Mouse (Mus musculus) hindbrain, embryonic 11.5 days (tissue): ENCODE measurements around the gene Ackr1. TPM values are rescaled to one million over a fixed set of nuclear protein-coding genes. Genes with fewer than 3 reads are reported as not detected.

Source experiments
- ATAC-seq: fragments of 200-750 bp; cut with Nextera tagmentation; 2 replicates; pipeline ENCODE4 v1.8.0; 2017; ENCODE audit warnings: mild to moderate bottlenecking, moderate TSS enrichment, moderate library complexity; ENCODE audit not compliant: low FRiP score
- DNase-seq: peaks from one replicate; pipeline ENCODE4 v3.0.0-alpha.2; 2015; ENCODE audit warnings: low spot score
- H3K27ac ChIP-seq: fragments of 300-500 bp; sonication (generic); 2 replicates; pipeline ENCODE4 v1.5.1; 2014; ENCODE audit warnings: mild to moderate bottlenecking, low read depth, low read length
- H3K27me3 ChIP-seq: fragments of 300-500 bp; sonication (generic); 2 replicates; pipeline ENCODE4 v1.6.1; 2014; ENCODE audit warnings: mild to moderate bottlenecking, low read length, moderate library complexity, mixed read lengths; ENCODE audit not compliant: control insufficient read depth, insufficient read depth
- H3K36me3 ChIP-seq: fragments of 300-500 bp; sonication (generic); 2 replicates; pipeline ENCODE4 v1.6.1; 2014; ENCODE audit warnings: mild to moderate bottlenecking, low read length, moderate library complexity, mixed read lengths; ENCODE audit not compliant: control insufficient read depth, insufficient read depth
- H3K4me1 ChIP-seq: fragments of 300-500 bp; sonication (generic); replicated peaks from 2 replicates; pipeline ENCODE4 v1.6.1; 2014; ENCODE audit warnings: low read length, mixed read lengths; ENCODE audit not compliant: control insufficient read depth, insufficient read depth
- H3K4me2 ChIP-seq: fragments of 300-500 bp; sonication (generic); replicated peaks from 2 replicates; pipeline ENCODE4 v1.6.1; 2014; ENCODE audit warnings: mild to moderate bottlenecking, low read depth, low read length
- H3K4me3 ChIP-seq: fragments of 300-500 bp; sonication (generic); 2 replicates; pipeline ENCODE4 v1.5.1; 2014; ENCODE audit warnings: low read depth, low read length
- H3K9ac ChIP-seq: fragments of 300-500 bp; sonication (generic); 2 replicates; pipeline ENCODE4 v1.6.1; 2014; ENCODE audit warnings: low read depth, low read length
- H3K9me3 ChIP-seq: fragments of 300-500 bp; sonication (generic); 2 replicates; pipeline ENCODE4 v1.6.1; 2016; ENCODE audit warnings: low read length; ENCODE audit not compliant: control insufficient read depth
- WGBS: fragments of 180-500 bp; shearing (Covaris S2); extraction: QIAGEN DNeasy Blood & Tissue Kit; methylation state at CpG from one replicate; pipeline ENCODE4 v1.1.7; 2014; 5-methylcytosine and 5-hydroxymethylcytosine counted together
- polyA plus RNA-seq: library from polyadenylated mRNA; unstranded; fragments of >200 nt; fragmentation: Nextera tagmentation; extraction: Ambion mirVana; gene quantifications from 2 replicates; pipeline ENCODE4 v1.2.1, GENCODE M21; 2014

The Ackr1 gene
- polyA plus RNA-seq, 1 experiment from 2014 or later = 6.4 TPM

DNA sequence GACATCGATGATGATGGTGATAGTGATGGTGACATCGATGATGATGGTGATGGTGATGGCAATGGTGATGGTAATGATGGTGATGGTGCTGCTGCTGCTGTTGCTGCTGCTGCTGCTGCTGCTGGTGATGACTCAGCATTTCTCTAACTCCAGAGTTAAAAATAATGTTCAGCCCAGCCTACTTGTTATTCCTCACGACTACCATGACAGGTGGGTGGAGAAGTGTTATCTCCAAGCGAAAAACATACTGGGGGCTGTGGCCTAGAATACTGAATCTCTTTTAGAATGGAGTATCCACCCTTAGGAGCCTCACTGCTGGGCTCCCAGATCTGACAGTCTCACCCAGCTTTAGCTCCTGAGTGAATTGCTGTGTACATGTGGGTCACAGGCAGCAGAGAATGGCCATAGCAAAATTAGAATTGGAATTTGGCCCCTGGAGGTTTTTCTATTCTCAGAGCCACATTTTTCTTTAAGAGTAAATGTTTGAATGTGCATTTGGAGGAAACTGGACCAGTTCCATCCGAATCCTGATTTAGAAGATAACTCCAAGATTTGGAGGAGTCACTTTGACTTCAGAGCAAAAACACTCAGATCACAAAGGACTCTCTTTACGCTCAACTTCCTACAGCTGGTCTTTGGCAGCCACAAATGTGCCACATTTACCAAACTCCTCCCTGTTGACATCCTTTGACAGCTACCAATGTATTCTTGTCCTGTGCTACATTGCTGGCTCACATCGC, 21.7 kb upstream of the Ackr1 start:
- no peak overlapping the region for H3K4me2 ChIP-seq
- no peak overlapping the region for H3K4me3 ChIP-seq
- no peak overlapping the region for H3K9ac ChIP-seq
- H3K27ac ChIP-seq = no peak overlapping the region
- H3K9me3 ChIP-seq = no peaks in the 10 kb centered on the region
- no peak for ATAC-seq
- H3K4me1 ChIP-seq = no peaks in the 10 kb centered on the region
- 82% methylated on average over 7 of the region's 7 CpGs for WGBS
- H3K36me3 ChIP-seq = no peaks in the 10 kb centered on the region
- DNase-seq = no peak
- no peaks in the 10 kb centered on the region for H3K27me3 ChIP-seq

DNA sequence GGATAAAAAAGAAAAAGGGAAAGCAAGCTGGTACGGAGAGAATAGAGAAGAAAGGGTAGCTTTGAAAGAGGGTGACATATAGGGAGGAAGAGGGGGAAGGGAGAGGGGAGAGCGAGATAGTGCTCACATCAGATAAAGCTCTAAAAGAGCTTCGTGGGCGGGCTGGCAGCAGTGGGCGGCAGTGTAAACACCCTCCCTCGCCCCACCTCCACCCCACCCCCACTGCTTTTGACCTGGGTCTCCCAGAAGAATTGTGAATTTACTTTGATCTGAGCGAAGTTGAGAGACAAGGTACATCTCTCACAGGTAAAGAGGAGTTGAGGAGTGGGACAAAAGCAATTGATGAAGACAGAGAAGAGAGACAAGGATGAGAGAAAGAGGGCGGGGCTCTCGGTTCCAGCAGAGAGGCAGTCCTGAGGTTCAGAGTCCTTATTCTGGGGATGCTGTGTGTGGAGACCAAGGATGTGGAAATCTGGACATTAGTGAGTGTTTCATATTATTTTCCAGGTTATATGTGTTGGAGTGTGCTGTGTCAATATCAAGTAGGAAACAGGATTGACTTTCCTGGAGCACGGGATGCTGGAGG, 16.9 kb upstream of the Ackr1 start, which contains the start of gene Aim2:
TSS of gene Aim2 (plus strand) at position 508 of the 586 bp plus-strand sequence.
- peak within 1 kb of the TSS; percentile 54; the same call in 1 of the 2 replicates for H3K9ac ChIP-seq
- H3K4me3 ChIP-seq = peak within 1 kb of the TSS; percentile 36
- WGBS = 7% methylated on average over 10 of the region's 10 CpGs
- DNase-seq (peak; percentile 41), ATAC-seq (peak; percentile 77)
- no peaks in the 10 kb centered on the region for H3K9me3 ChIP-seq
- H3K4me2 ChIP-seq = peak within 1 kb of the TSS; percentile 54
- no peak within 1 kb of the TSS for H3K27ac ChIP-seq
- no peaks in the 10 kb centered on the region for H3K27me3 ChIP-seq
- no peaks in the 10 kb centered on the region for H3K4me1 ChIP-seq
- H3K36me3 ChIP-seq = no peaks in the 10 kb centered on the region

DNA sequence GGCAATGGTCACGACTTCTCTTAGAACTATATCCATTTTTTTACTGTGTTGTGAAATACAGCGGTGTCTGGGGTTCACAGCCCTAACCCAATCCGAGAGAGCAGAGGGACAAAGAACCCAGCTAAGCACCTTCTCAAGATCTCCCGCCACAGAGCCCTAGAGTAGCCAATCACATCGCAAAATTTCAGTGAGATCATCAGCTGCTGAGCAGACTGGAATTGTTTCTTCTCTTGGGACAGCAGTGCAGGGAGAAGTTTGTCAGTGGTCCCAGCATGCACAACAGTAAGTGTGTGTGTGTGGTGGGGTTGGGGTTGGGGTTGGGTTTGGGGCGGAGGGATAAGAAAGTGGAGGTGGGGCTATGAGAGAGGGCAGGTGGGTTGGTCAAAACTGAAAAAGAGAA, 16.4 kb upstream of the Ackr1 start:
- ATAC-seq (peak; percentile 91), DNase-seq (peak; percentile 81)
- Histone ChIP-seq H3K4me1 (no peaks in the 10 kb centered on the region), H3K9me3 (no peaks in the 10 kb centered on the region), H3K9ac (peak overlapping the region; percentile 54; the same call in 1 of the 2 replicates), H3K27me3 (no peaks in the 10 kb centered on the region), H3K4me3 (peak overlapping the region; percentile 36), H3K27ac (no peak overlapping the region), H3K4me2 (peak overlapping the region; percentile 54), H3K36me3 (no peaks in the 10 kb centered on the region)
- 3% methylated on average over 6 of the region's 6 CpGs for WGBS

DNA sequence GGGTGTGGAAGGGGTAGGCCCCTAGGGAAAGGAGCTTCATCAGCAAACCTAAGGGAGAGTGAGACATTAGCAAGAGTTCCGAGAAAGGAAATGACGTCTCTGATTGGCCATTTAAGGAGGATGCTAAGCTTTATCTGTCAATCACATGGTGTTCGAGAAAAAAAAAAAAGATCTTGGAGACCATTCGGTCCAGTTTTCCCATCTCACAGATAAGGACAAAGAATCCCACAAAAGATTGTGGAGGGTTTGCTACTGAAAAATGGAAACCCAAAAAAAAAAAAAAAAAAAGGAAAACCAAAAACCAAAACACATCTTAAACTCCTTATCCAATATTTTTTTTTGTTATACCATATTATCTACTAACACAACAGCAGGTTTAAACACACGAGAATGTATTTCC, 15.6 kb upstream of the Ackr1 start:
- no peak overlapping the region for H3K9ac ChIP-seq
- no peak for ATAC-seq
- H3K36me3 ChIP-seq = no peaks in the 10 kb centered on the region
- H3K4me1 ChIP-seq = no peaks in the 10 kb centered on the region
- H3K4me2 ChIP-seq = no peak overlapping the region
- no peak overlapping the region for H3K4me3 ChIP-seq
- H3K27me3 ChIP-seq = no peaks in the 10 kb centered on the region
- no peak for DNase-seq
- no peaks in the 10 kb centered on the region for H3K9me3 ChIP-seq
- WGBS = 63% methylated on average over 5 of the region's 5 CpGs
- no peak overlapping the region for H3K27ac ChIP-seq

DNA sequence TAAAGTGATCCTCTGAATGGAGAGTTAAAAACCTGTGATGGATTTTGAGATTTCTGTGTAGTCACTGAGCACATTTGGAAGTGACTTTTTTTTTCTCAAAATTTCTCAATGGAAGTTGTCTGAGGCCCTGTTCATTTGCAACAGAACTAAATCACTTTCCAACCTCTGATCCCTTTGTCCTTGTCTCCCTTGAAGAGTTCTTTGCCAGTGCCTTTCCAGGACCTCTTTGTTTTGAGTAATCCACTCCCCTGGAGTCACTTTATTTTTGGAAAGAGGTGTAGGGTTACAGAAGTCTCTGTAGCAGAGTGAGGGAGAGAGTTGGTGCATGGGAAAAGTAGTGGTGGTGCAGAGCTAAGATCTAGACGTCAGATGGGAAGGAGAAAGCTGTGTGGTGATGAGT, 15.0 kb upstream of the Ackr1 start:
- no peak overlapping the region for H3K27ac ChIP-seq

DNA sequence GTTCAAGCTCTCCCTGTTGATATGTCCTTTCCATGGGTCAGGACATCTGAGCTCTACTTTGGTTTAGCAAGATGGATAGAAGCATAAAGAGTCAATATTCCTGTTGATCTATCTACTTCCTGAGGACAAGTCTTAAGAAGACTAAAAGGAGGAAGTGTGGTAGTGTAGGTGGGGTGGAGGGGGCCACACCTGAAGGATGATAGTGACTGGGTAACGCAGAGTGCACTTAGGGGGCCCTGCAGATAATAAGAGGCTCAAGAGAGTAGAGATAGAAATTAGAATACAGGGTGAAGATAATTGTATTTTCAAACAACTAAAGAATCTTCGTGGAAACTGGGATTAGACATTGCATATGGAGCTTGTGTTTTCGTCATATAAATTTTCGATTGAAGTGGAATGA, 11.6 kb upstream of the Ackr1 start:
- Histone ChIP-seq H3K4me2 (no peak overlapping the region), H3K36me3 (no peaks in the 10 kb centered on the region), H3K9ac (no peak overlapping the region), H3K27ac (no peak overlapping the region), H3K27me3 (no peaks in the 10 kb centered on the region), H3K9me3 (no peaks in the 10 kb centered on the region), H3K4me3 (no peak overlapping the region), H3K4me1 (no peaks in the 10 kb centered on the region)
- no peak for DNase-seq
- WGBS = 93% methylated on average over 4 of the region's 4 CpGs
- no peak for ATAC-seq

More for the DNA sequence above, 15.0 kb upstream of the Ackr1 start:
- H3K9me3 ChIP-seq = no peaks in the 10 kb centered on the region
- H3K4me2 ChIP-seq = no peak overlapping the region
- no peaks in the 10 kb centered on the region for H3K27me3 ChIP-seq
- H3K4me3 ChIP-seq = no peak overlapping the region
- H3K4me1 ChIP-seq = no peaks in the 10 kb centered on the region
- DNase-seq (no peak), ATAC-seq (no peak)
- no peak overlapping the region for H3K9ac ChIP-seq
- no peaks in the 10 kb centered on the region for H3K36me3 ChIP-seq
- 12% methylated on average over 1 of the region's 1 CpGs for WGBS

DNA sequence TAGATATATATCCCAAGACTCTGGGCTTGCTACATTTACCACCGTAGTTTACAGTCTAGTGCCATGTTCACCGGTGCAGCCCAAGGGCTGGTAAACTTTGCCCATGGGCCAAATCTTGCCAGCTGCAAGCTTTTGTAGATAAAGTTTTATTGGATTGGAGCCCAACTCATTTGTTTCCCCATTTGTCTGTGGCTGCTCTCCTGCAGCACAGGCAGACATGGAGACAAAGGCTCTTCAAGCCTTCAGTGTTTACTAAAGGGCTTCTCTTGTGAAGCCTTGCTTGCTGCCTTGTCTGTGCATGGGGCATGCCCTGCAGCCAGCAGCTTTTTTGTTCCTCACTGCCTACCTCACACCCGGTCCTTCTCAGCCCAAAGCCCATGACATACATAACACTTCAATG, 10.4 kb upstream of the Ackr1 start:
- whole genome bisulfite sequencing = 76% methylated on average over 3 of the region's 3 CpGs
- Histone ChIP-seq H3K36me3 (no peaks in the 10 kb centered on the region), H3K27ac (no peak overlapping the region), H3K9ac (no peak overlapping the region), H3K9me3 (no peaks in the 10 kb centered on the region), H3K4me2 (no peak overlapping the region), H3K27me3 (no peaks in the 10 kb centered on the region), H3K4me1 (no peaks in the 10 kb centered on the region), H3K4me3 (no peak overlapping the region)
- no peak for DNase-seq
- no peak for ATAC-seq

DNA sequence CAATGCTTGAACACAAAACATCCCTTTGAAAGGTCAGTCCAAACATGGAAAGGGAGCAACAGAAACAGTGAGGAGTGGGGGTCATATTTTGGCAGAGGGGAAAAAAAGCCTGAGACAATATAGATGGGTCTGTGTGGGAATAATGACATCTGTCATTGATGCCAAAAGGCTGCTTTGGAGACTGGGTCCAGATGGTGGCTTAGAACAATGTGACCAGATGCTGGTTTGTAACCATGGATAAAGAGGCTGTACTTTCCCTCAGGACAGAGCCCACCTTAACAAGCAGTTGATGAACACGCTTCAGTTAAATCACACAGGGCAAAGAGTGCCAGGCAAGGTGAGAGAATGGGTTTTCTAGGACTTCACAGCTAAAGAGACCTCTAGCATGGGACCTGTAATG, 8.9 kb upstream of the Ackr1 start:
- Histone ChIP-seq H3K9ac (no peak overlapping the region), H3K27ac (no peak overlapping the region), H3K4me2 (no peak overlapping the region), H3K36me3 (no peaks in the 10 kb centered on the region), H3K27me3 (no peaks in the 10 kb centered on the region), H3K4me1 (no peaks in the 10 kb centered on the region), H3K9me3 (no peaks in the 10 kb centered on the region), H3K4me3 (no peak overlapping the region)
- no peak for DNase-seq
- peak; percentile 53; the same call in 1 of the 2 replicates for ATAC-seq
- WGBS = 69% methylated on average over 1 of the region's 1 CpGs

DNA sequence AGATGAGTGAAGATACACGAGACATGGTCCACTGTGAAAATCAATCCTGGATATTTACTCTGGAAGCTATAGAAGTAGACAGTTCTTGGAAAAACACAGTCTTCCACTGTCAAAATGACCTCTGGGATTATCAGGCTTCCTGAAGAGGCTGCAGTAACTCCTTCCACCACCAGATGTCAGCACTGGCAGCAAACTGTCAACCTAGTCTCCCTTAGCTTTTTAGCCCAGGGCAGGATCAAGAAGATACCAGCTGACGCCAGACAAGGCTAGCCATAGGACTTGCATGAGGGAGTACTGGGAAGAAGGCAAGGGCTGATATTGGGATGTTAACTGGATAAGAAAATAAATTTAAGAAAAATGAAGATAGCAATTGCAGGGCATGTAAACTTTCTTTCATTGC, 6.0 kb upstream of the Ackr1 start:
- ATAC-seq (peak; percentile 48; the same call in 1 of the 2 replicates), DNase-seq (peak; percentile 89)
- H3K27ac ChIP-seq = no peak overlapping the region
- peaks cover 3% of the 10 kb centered on the region; the same call in 1 of the 2 replicates for H3K4me1 ChIP-seq
- no peak overlapping the region for H3K4me2 ChIP-seq
- H3K4me3 ChIP-seq = no peak overlapping the region
- WGBS = 2% methylated on average over 2 of the region's 2 CpGs
- no peaks in the 10 kb centered on the region for H3K27me3 ChIP-seq
- H3K9me3 ChIP-seq = no peaks in the 10 kb centered on the region
- no peaks in the 10 kb centered on the region for H3K36me3 ChIP-seq
- no peak overlapping the region for H3K9ac ChIP-seq
